Mouse (Mus musculus): ENCODE measurements around the gene Hist1h2bb. TPM values are rescaled to one million over a fixed set of nuclear protein-coding genes. Genes with fewer than 3 reads are reported as not detected.

Hist1h2bb gene
- polyA plus RNA-seq, 1 experiment from 2014 or later, result 1.7 TPM

- Histone ChIP-seq H3K4me2 (ENCODE audit: low read length) (peak overlapping the region; percentile 75), H3K4me1 (ENCODE audit: control insufficient read depth in 2 of 2, insufficient read depth in 2 of 2, low read length in 2 of 2) (peaks cover 0 to 19% of the 10 kb centered on the region in 2 experiments; a peak in 2 of 4 replicates), H3K36me3 (ENCODE audit: control insufficient read depth, insufficient read depth, low read length) (no peaks in the 10 kb centered on the region), H3K27ac (replicated peaks in 1 of 2; ENCODE audit: control insufficient read depth in 1 of 2, insufficient read depth in 1 of 2, low read depth in 2 of 2, low read length in 2 of 2) (peak overlapping the region; percentile 99), H3K27me3 (ENCODE audit: control insufficient read depth, insufficient read depth, low read length) (no peaks in the 10 kb centered on the region), H3K4me3 (ENCODE audit: control insufficient read depth in 1 of 2, insufficient read depth in 1 of 2, low read depth in 1 of 2, low read length in 2 of 2) (peak overlapping the region; percentile 51 to 86), H3K9me3 (ENCODE audit: control insufficient read depth, low read length) (no peaks in the 10 kb centered on the region), H3K9ac (ENCODE audit: low read length) (peak overlapping the region; percentile 95)
- peak; percentile 92 for ATAC-seq (ENCODE audit: insufficient number of reproducible peaks, insufficient read depth, low FRiP score, low read depth)
- WGBS, result under 1% methylated on average over 39 of the region's 39 CpGs
These were observed 7.2 kb upstream of the Hist1h2bb start for GRCm38 (mm10) chr13:23739069-23739921.

GRCm38 (mm10) chr13:23739922-23740252 is 6.6 kb upstream of the Hist1h2bb start:
- WGBS, result under 1% methylated on average over 14 of the region's 14 CpGs
- Histone ChIP-seq H3K9ac (ENCODE audit: low read length) (peak overlapping the region; percentile 95), H3K27ac (replicated peaks in 1 of 2; ENCODE audit: control insufficient read depth in 1 of 2, insufficient read depth in 1 of 2, low read depth in 2 of 2, low read length in 2 of 2) (peak overlapping the region; percentile 99)

GRCm38 (mm10) chr13:23740256-23740840 is 6.2 kb upstream of the Hist1h2bb start:
- Histone ChIP-seq H3K9me3 (ENCODE audit: control insufficient read depth, low read length) (no peaks in the 10 kb centered on the region), H3K27me3 (ENCODE audit: control insufficient read depth, insufficient read depth, low read length) (no peaks in the 10 kb centered on the region), H3K4me3 (ENCODE audit: control insufficient read depth in 1 of 2, insufficient read depth in 1 of 2, low read depth in 1 of 2, low read length in 2 of 2) (peak overlapping the region; percentile 51 to 86; a peak in 3 of 4 replicates), H3K4me1 (ENCODE audit: control insufficient read depth in 2 of 2, insufficient read depth in 2 of 2, low read length in 2 of 2) (peaks cover 0 to 23% of the 10 kb centered on the region in 2 experiments; a peak in 2 of 4 replicates), H3K36me3 (ENCODE audit: control insufficient read depth, insufficient read depth, low read length) (no peaks in the 10 kb centered on the region), H3K27ac (replicated peaks in 1 of 2; ENCODE audit: control insufficient read depth in 1 of 2, insufficient read depth in 1 of 2, low read depth in 2 of 2, low read length in 2 of 2) (peak overlapping the region; percentile 99), H3K9ac (ENCODE audit: low read length) (peak overlapping the region; percentile 95), H3K4me2 (ENCODE audit: low read length) (peak overlapping the region; percentile 75)
- WGBS, result 34% methylated on average over 13 of the region's 13 CpGs
- no peak for ATAC-seq (ENCODE audit: insufficient number of reproducible peaks, insufficient read depth, low FRiP score, low read depth)

More at GRCm38 (mm10) chr13:23739922-23740252, 6.6 kb upstream of the Hist1h2bb start:
- Histone ChIP-seq H3K36me3 (ENCODE audit: control insufficient read depth, insufficient read depth, low read length) (no peaks in the 10 kb centered on the region), H3K4me3 (ENCODE audit: control insufficient read depth in 1 of 2, insufficient read depth in 1 of 2, low read depth in 1 of 2, low read length in 2 of 2) (peak overlapping the region; percentile 51 to 86), H3K9me3 (ENCODE audit: control insufficient read depth, low read length) (no peaks in the 10 kb centered on the region), H3K4me1 (ENCODE audit: control insufficient read depth in 2 of 2, insufficient read depth in 2 of 2, low read length in 2 of 2) (peaks cover 0 to 23% of the 10 kb centered on the region in 2 experiments; a peak in 2 of 4 replicates), H3K4me2 (ENCODE audit: low read length) (peak overlapping the region; percentile 75), H3K27me3 (ENCODE audit: control insufficient read depth, insufficient read depth, low read length) (no peaks in the 10 kb centered on the region)
- peak; percentile 10; the same call in 1 of the 2 replicates for ATAC-seq (ENCODE audit: insufficient number of reproducible peaks, insufficient read depth, low FRiP score, low read depth)

GRCm38 (mm10) chr13:23740910-23741309 is 5.6 kb upstream of the Hist1h2bb start:
- Histone ChIP-seq H3K4me3 (ENCODE audit: control insufficient read depth in 1 of 2, insufficient read depth in 1 of 2, low read depth in 1 of 2, low read length in 2 of 2) (peak overlapping the region in 1 of 2 experiments; percentile 51; a peak in 1 of 4 replicates), H3K9ac (ENCODE audit: low read length) (no peak overlapping the region; the same call in 1 of the 2 replicates)
- WGBS, result 63% methylated on average over 5 of the region's 5 CpGs

GRCm38 (mm10) chr13:23742007-23742406 is 4.5 kb upstream of the Hist1h2bb start:
- no peak overlapping the region for H3K9ac ChIP-seq (ENCODE audit: low read length)
- no peaks in the 10 kb centered on the region for H3K36me3 ChIP-seq (ENCODE audit: control insufficient read depth, insufficient read depth, low read length)
- H3K4me2 ChIP-seq (ENCODE audit: low read length), result no peak overlapping the region
- H3K4me1 ChIP-seq (ENCODE audit: control insufficient read depth in 2 of 2, insufficient read depth in 2 of 2, low read length in 2 of 2), result peaks cover 0 to 24% of the 10 kb centered on the region in 2 experiments; a peak in 2 of 4 replicates
- H3K9me3 ChIP-seq (ENCODE audit: control insufficient read depth, low read length), result no peaks in the 10 kb centered on the region
- H3K27ac ChIP-seq (replicated peaks in 1 of 2; ENCODE audit: control insufficient read depth in 1 of 2, insufficient read depth in 1 of 2, low read depth in 2 of 2, low read length in 2 of 2), result no peak overlapping the region
- no peak overlapping the region for H3K4me3 ChIP-seq (ENCODE audit: control insufficient read depth in 1 of 2, insufficient read depth in 1 of 2, low read depth in 1 of 2, low read length in 2 of 2)
- H3K27me3 ChIP-seq (ENCODE audit: control insufficient read depth, insufficient read depth, low read length), result no peaks in the 10 kb centered on the region
- ATAC-seq (ENCODE audit: insufficient number of reproducible peaks, insufficient read depth, low FRiP score, low read depth), result no peak

More at GRCm38 (mm10) chr13:23740910-23741309, 5.6 kb upstream of the Hist1h2bb start:
- H3K4me2 ChIP-seq (ENCODE audit: low read length), result peak overlapping the region; percentile 75
- H3K36me3 ChIP-seq (ENCODE audit: control insufficient read depth, insufficient read depth, low read length), result no peaks in the 10 kb centered on the region
- no peaks in the 10 kb centered on the region for H3K9me3 ChIP-seq (ENCODE audit: control insufficient read depth, low read length)
- H3K4me1 ChIP-seq (ENCODE audit: control insufficient read depth in 2 of 2, insufficient read depth in 2 of 2, low read length in 2 of 2), result peaks cover 0 to 23% of the 10 kb centered on the region in 2 experiments; a peak in 2 of 4 replicates
- H3K27ac ChIP-seq (replicated peaks in 1 of 2; ENCODE audit: control insufficient read depth in 1 of 2, insufficient read depth in 1 of 2, low read depth in 2 of 2, low read length in 2 of 2), result no peak overlapping the region
- no peaks in the 10 kb centered on the region for H3K27me3 ChIP-seq (ENCODE audit: control insufficient read depth, insufficient read depth, low read length)
- no peak for ATAC-seq (ENCODE audit: insufficient number of reproducible peaks, insufficient read depth, low FRiP score, low read depth)

- H3K4me2 ChIP-seq (ENCODE audit: low read length), result no peak overlapping the region
These were observed 3.3 kb upstream of the Hist1h2bb start for GRCm38 (mm10) chr13:23743215-23743614.

GRCm38 (mm10) chr13:23743963-23744362 is 2.6 kb upstream of the Hist1h2bb start:
- no peak for ATAC-seq (ENCODE audit: insufficient number of reproducible peaks, insufficient read depth, low FRiP score, low read depth)
- Histone ChIP-seq H3K4me2 (ENCODE audit: low read length) (peak overlapping the region; percentile 77), H3K9me3 (ENCODE audit: control insufficient read depth, low read length) (no peaks in the 10 kb centered on the region), H3K9ac (ENCODE audit: low read length) (peak overlapping the region; percentile 74), H3K27ac (replicated peaks in 1 of 2; ENCODE audit: control insufficient read depth in 1 of 2, insufficient read depth in 1 of 2, low read depth in 2 of 2, low read length in 2 of 2) (peak overlapping the region in 1 of 2 experiments; percentile 99; a peak in 1 of 4 replicates), H3K27me3 (ENCODE audit: control insufficient read depth, insufficient read depth, low read length) (no peaks in the 10 kb centered on the region), H3K4me3 (ENCODE audit: control insufficient read depth in 1 of 2, insufficient read depth in 1 of 2, low read depth in 1 of 2, low read length in 2 of 2) (peak overlapping the region in 1 of 2 experiments; percentile 38; a peak in 2 of 4 replicates), H3K4me1 (ENCODE audit: control insufficient read depth in 2 of 2, insufficient read depth in 2 of 2, low read length in 2 of 2) (peaks cover 0 to 32% of the 10 kb centered on the region in 2 experiments; a peak in 2 of 4 replicates), H3K36me3 (ENCODE audit: control insufficient read depth, insufficient read depth, low read length) (no peaks in the 10 kb centered on the region)
- WGBS, result 48% methylated on average over 4 of the region's 4 CpGs

More at GRCm38 (mm10) chr13:23743215-23743614, 3.3 kb upstream of the Hist1h2bb start:
- Histone ChIP-seq H3K27ac (replicated peaks in 1 of 2; ENCODE audit: control insufficient read depth in 1 of 2, insufficient read depth in 1 of 2, low read depth in 2 of 2, low read length in 2 of 2) (no peak overlapping the region; a peak in 1 of 4 replicates), H3K4me1 (ENCODE audit: control insufficient read depth in 2 of 2, insufficient read depth in 2 of 2, low read length in 2 of 2) (peaks cover 0 to 31% of the 10 kb centered on the region in 2 experiments; a peak in 2 of 4 replicates), H3K36me3 (ENCODE audit: control insufficient read depth, insufficient read depth, low read length) (no peaks in the 10 kb centered on the region), H3K9ac (ENCODE audit: low read length) (no peak overlapping the region), H3K4me3 (ENCODE audit: control insufficient read depth in 1 of 2, insufficient read depth in 1 of 2, low read depth in 1 of 2, low read length in 2 of 2) (no peak overlapping the region), H3K9me3 (ENCODE audit: control insufficient read depth, low read length) (no peaks in the 10 kb centered on the region), H3K27me3 (ENCODE audit: control insufficient read depth, insufficient read depth, low read length) (no peaks in the 10 kb centered on the region)
- ATAC-seq (ENCODE audit: insufficient number of reproducible peaks, insufficient read depth, low FRiP score, low read depth), result no peak
- WGBS, result 83% methylated on average over 5 of the region's 5 CpGs
